Mouse (Mus musculus) heart, adult 2 months (tissue): Measurements from ENCODE around the gene Nptx1. TPM values are rescaled to one million over a fixed set of nuclear protein-coding genes. Genes with fewer than 3 reads are reported as not detected.

ENCODE experiments used
- DNase-seq, 2 experiments: peaks; one replicate each; pipeline ENCODE4 v3.0.0; 2021
- H3K27ac ChIP-seq: fragments of 200-600 bp; 2 replicates; pipeline ENCODE4 v1.8.1; 2022
- H3K27me3 ChIP-seq: fragments of 200-500 bp; 2 replicates; pipeline ENCODE4 v1.6.1; 2012; ENCODE audit warnings: mild to moderate bottlenecking, low read length, inconsistent platforms, mixed read lengths; ENCODE audit not compliant: control insufficient read depth, insufficient read depth
- H3K36me3 ChIP-seq: fragments of 200-500 bp; 2 replicates; pipeline ENCODE4 v1.6.1; 2012; ENCODE audit warnings: low read length, inconsistent platforms; ENCODE audit not compliant: control insufficient read depth, insufficient read depth
- H3K4me1 ChIP-seq: fragments of 200-500 bp; 2 replicates; pipeline ENCODE4 v1.6.1; 2011; ENCODE audit warnings: low read length; ENCODE audit not compliant: control insufficient read depth, insufficient read depth
- H3K4me3 ChIP-seq: fragments of 200-600 bp; 2 replicates; pipeline ENCODE4 v1.8.1; 2022
- H3K79me2 ChIP-seq: fragments of 200-500 bp; replicated peaks from 2 replicates; pipeline ENCODE4 v1.6.1; 2012; ENCODE audit warnings: mild to moderate bottlenecking, inconsistent platforms, low read length, moderate library complexity, mixed read lengths; ENCODE audit not compliant: control insufficient read depth, insufficient read depth
- H3K9ac ChIP-seq: fragments of 200-500 bp; 2 replicates; pipeline ENCODE4 v1.6.1; 2012; ENCODE audit warnings: low read depth, mild to moderate bottlenecking, control low read depth, inconsistent platforms, low read length, mixed read lengths
- CTCF ChIP-seq: fragments of 200-600 bp; IDR thresholded peaks from 2 replicates; pipeline ENCODE4 v1.8.1; 2022; ENCODE audit warnings: antibody characterized with exemption, mild to moderate bottlenecking, moderate library complexity
- EP300 ChIP-seq: fragments of 200-500 bp; IDR thresholded peaks from 2 replicates; pipeline ENCODE4 v1.6.1; 2011; ENCODE audit warnings: low read depth, low read length, control low read depth; ENCODE audit not compliant: insufficient read depth
- POLR2A ChIP-seq: fragments of 200-500 bp; IDR thresholded peaks from 2 replicates; pipeline ENCODE4 v1.6.1; 2011; ENCODE audit warnings: mild to moderate bottlenecking, low read depth, low read length, control low read depth; ENCODE audit not compliant: insufficient read depth
- WGBS: fragments of 180-500 bp; shearing (Covaris S2); methylation state at CpG from one replicate; pipeline ENCODE4 v1.1.7; 2018; 5-methylcytosine and 5-hydroxymethylcytosine counted together
- intact Hi-C: fragments of 180-260 bp; cut with DNase I; formaldehyde crosslinking; loops from one replicate; pipeline ENCODE4 v1.15.1; 2025
- polyA plus RNA-seq: library from polyadenylated mRNA; depleted of rRNA; stranded (reverse); fragments of >200 nt; gene quantifications from 2 replicates; pipeline ENCODE4 v1.2.3, GENCODE M21; 2012; rRNA removed
- total RNA-seq, 2 experiments: library from RNA; stranded (reverse); gene quantifications; 2 replicates each; pipeline ENCODE4 v1.2.3; 2021

Nptx1 gene
- total and polyA plus RNA-seq, 3 experiments, result 0.09 to 0.23 (median 0.16) TPM

DNA sequence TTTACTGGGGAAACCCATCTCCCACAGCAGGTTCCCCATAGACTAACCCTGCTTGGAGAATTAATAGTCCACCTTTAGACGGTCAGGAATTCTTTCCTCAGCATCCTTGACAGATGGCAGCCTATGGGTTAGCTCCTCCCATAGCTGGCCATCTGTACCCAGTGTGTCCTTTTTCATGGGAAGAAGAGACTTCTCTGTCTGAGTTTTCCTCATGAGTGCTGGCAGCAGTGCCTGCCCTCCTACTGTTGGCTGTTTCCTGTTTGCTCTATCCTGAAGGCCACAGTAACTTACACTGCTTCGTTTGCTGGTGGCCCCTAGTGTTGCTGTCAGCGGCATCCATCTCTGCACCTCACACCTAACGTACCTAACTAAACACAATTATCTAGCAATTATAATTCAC lies 50.1 kb downstream of the Nptx1 start:
- no peaks in the 10 kb centered on the region for H3K79me2 ChIP-seq
- WGBS, result 69% methylated on average over 4 of the region's 4 CpGs

DNA sequence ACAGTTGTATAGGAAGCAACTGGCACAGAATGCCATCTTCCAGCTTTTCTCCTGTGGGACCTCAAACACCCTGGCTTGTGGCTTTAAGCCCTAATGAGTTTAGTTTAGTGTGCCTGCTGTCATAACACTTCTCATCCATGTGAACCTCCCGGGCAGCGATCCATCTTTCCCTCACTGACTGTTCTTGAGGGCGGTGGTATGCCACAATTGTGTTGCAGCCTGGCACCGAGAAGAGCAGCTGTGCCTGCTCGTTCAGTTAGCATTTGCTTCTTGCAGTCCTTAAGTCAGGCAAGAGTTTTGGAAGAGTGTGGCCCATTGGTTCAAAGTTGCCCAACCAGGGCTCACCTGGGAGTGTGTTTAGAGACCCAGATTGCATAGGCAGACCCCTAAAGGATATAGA lies 51.4 kb downstream of the Nptx1 start:
- no peak overlapping the region for H3K9ac ChIP-seq
- intact Hi-C loops, result no loop called here
- TF ChIP-seq CTCF (no peak), POLR2A (no peak), EP300 (no peak)
- H3K36me3 ChIP-seq, result no peaks in the 10 kb centered on the region
- no peaks in the 10 kb centered on the region for H3K4me1 ChIP-seq
- no peaks in the 10 kb centered on the region for H3K27me3 ChIP-seq
- no peak for DNase-seq
- no peak overlapping the region for H3K27ac ChIP-seq
- 80% methylated on average over 5 of the region's 5 CpGs for WGBS
- H3K4me3 ChIP-seq, result no peak overlapping the region
- H3K79me2 ChIP-seq, result no peaks in the 10 kb centered on the region; the same call in 1 of the 2 replicates

More for the DNA sequence above, 50.1 kb downstream of the Nptx1 start:
- intact Hi-C loops, result no loop called here
- DNase-seq, result no peak
- no peak for TF ChIP-seq CTCF
- no peak overlapping the region for H3K4me3 ChIP-seq
- no peak overlapping the region for H3K27ac ChIP-seq
- H3K27me3 ChIP-seq, result no peaks in the 10 kb centered on the region
- no peak overlapping the region for H3K9ac ChIP-seq
- no peaks in the 10 kb centered on the region for H3K36me3 ChIP-seq
- no peaks in the 10 kb centered on the region for H3K4me1 ChIP-seq

DNA sequence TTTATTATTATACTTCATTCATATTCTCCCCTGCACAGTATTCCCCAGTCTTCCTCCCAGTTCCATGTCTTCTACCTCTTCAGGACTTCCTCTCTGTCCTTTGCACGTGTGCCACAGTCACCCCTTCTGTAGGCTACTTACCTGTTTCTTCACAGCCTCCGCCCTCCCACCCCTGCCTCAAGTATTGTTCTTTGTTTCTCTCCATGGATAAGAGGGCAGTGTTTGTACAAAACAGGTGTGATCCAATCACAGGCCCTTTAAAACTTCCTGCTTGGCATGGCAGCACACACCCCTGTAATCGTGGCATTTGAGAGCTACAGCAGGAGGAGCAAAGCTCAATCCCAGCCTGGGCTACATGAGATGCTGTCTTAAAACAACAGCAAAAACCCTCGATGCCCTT lies 54.0 kb downstream of the Nptx1 start:
- no peak for DNase-seq
- H3K4me1 ChIP-seq, result 0 out of 2 replicates have a peak, but pooled peaks cover 2% of the 10 kb centered on the region
- no peak for TF ChIP-seq CTCF
- no peak for TF ChIP-seq EP300
- TF ChIP-seq POLR2A, result no peak
- H3K27me3 ChIP-seq, result no peaks in the 10 kb centered on the region
- no peak overlapping the region for H3K4me3 ChIP-seq
- intact Hi-C loops, result loop anchor here (5.0 kb wide), 1 partner anchor 109 kb away; the partner anchor contains the start of gene Rptor
- WGBS, result 62% methylated on average over 4 of the region's 4 CpGs
- H3K36me3 ChIP-seq, result no peaks in the 10 kb centered on the region
- no peak overlapping the region for H3K27ac ChIP-seq
- no peaks in the 10 kb centered on the region; the same call in 1 of the 2 replicates for H3K79me2 ChIP-seq
- H3K9ac ChIP-seq, result no peak overlapping the region

DNA sequence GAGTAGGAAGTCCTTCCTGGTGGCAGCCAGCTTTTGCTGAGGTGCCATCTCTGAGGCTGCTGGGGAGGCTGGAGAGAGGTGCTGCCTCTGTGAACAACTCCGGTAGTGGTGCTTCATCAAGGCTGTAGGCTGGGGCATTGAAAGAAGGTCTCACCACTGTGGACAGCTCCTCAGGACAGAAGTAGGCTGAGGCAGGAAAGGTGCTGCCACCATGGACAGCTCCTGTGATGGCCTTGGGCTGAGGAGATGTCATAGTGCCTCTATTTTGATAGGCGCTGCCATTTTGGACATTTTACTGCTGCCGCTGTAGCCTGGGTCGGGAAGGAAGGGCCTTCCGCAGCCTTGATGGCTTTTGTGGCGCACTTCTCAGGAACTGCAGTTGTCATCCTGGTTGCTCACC lies 54.7 kb downstream of the Nptx1 start:
- 95% methylated on average over 6 of the region's 6 CpGs for WGBS
- no peaks in the 10 kb centered on the region for H3K27me3 ChIP-seq
- H3K4me1 ChIP-seq, result 0 out of 2 replicates have a peak, but pooled peaks cover 2% of the 10 kb centered on the region
- no peaks in the 10 kb centered on the region for H3K36me3 ChIP-seq
- no peak overlapping the region for H3K9ac ChIP-seq
- H3K4me3 ChIP-seq, result no peak overlapping the region
- intact Hi-C loops, result loop anchor here (5.0 kb wide), 1 partner anchor 109 kb away; the partner anchor contains the start of gene Rptor
- H3K79me2 ChIP-seq, result no peaks in the 10 kb centered on the region; the same call in 1 of the 2 replicates
- DNase-seq, result no peak
- no peak overlapping the region for H3K27ac ChIP-seq
- TF ChIP-seq POLR2A, result no peak
- TF ChIP-seq CTCF, result no peak
- no peak for TF ChIP-seq EP300

DNA sequence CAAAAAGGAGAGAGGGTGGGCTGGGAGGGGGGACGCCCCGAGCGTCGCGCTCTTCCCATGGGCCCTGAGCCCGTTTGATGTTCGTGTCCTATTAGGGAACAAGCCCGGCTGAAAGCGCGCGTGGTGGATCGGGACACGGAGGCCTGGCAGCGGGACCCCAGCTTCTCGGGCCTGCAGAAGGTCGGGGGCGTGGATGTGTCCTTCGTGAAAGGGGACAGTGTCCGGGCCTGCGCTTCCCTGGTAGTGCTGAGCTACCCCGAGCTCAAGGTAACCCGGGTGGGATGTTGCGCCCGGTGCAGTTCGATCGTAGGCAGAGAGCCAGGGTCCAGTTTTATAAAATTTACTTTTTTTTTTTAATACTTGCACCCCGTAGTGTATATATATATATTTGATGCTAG lies 55.9 kb downstream of the Nptx1 start:
- Histone ChIP-seq H3K4me1 (0 out of 2 replicates have a peak, but pooled peaks cover 2% of the 10 kb centered on the region), H3K27ac (peak overlapping the region; percentile 92), H3K36me3 (no peaks in the 10 kb centered on the region), H3K9ac (peak overlapping the region; percentile 84), H3K27me3 (no peaks in the 10 kb centered on the region), H3K4me3 (peak overlapping the region; percentile 81), H3K79me2 (no peaks in the 10 kb centered on the region; the same call in 1 of the 2 replicates)
- 4% methylated on average over 27 of the region's 27 CpGs for WGBS
- intact Hi-C loops, result loop anchor here (5.0 kb wide), 1 partner anchor 111 kb away; the partner anchor contains the start of gene Rptor
- DNase-seq, result no peak
- TF ChIP-seq EP300 (no peak), POLR2A (no peak), CTCF (no peak)

DNA sequence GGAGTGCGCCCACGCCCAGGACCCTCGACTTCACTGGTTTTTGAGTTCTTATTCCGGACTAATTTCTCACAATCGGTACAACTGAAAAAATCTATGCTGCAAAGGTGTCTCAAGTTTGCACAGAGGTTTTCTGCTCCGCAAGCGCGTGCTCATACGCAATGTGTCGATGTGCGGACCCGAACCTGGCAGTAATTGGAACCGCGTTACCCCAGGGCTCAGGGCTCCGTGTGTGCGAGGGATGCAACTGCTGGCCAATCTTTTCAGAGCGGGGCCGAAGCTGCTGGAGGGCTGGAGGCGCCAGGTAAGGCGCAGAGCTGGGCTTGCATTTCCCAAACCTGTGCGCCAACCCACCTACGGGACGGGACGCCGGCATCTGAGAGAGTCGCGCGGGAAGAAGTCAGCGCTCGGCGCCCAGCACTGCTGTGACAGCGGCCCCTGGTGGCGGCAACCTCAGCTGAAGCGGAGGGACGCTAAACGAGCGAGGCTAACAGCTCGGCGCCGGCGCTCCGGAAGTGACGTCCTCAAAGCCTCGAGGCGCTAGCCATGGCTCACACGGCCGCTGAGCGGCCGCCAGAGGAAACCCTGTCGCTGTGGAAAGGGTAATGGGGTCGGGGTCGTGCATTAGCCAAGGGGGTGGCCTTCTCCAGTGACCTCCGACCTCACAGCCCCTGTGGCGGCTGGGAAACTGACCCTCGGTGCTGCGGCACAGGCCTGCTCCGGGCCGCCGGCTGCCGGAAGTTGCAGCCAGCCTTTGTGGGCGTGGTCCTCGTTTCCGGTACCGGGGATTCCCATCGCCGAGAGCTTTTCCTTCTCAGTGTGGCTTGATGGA lies 56.5 kb downstream of the Nptx1 start, which contains the start of gene Endov:
Endov (plus strand) TSS at position 487 of the 829 bp plus-strand sequence.
- peak; percentile 98 to 99 for DNase-seq
- Histone ChIP-seq H3K27me3 (no peaks in the 10 kb centered on the region), H3K36me3 (no peaks in the 10 kb centered on the region), H3K4me1 (0 out of 2 replicates have a peak, but pooled peaks cover 2% of the 10 kb centered on the region), H3K4me3 (peak within 1 kb of the TSS; percentile 81), H3K79me2 (no peaks in the 10 kb centered on the region; the same call in 1 of the 2 replicates), H3K9ac (peak within 1 kb of the TSS; percentile 84), H3K27ac (peak within 1 kb of the TSS; percentile 92)
- 1% methylated on average over 66 of the region's 66 CpGs for WGBS
- intact Hi-C loops, result loop anchor here (5.0 kb wide), 1 partner anchor 111 kb away; the partner anchor contains the start of gene Rptor
- no peak for TF ChIP-seq EP300
- peak; percentile 56 for TF ChIP-seq POLR2A
- TF ChIP-seq CTCF, result peak; percentile 99

Other genes starting within 250 kb of the Nptx1 start
- gene Eif4a3, start 247.7 kb downstream of the Nptx1 start, total RNA-seq, result 10 to 100 TPM; 60.5 to 67.3 TPM
- 59.9 and 95.2 TPM in 2 replicates for gene Eif4a3, start 247.7 kb downstream of the Nptx1 start, polyA plus RNA-seq
- under 1 TPM in 1 of 2 experiments, not detected in 1; 0.11 TPM for gene Card14, start 240.0 kb downstream of the Nptx1 start, total RNA-seq
- gene Card14, start 240.0 kb downstream of the Nptx1 start, polyA plus RNA-seq, result 0.12 and 0.33 TPM in 2 replicates
- 1 to 10 TPM; 5.5 to 5.7 TPM for gene Sgsh, start 192.2 kb downstream of the Nptx1 start, total RNA-seq
- gene Sgsh, start 192.2 kb downstream of the Nptx1 start, polyA plus RNA-seq, result 10.6 and 11.1 TPM in 2 replicates
- gene Slc26a11, start 192.2 kb downstream of the Nptx1 start, total RNA-seq, result 1 to 10 TPM; 2.0 to 2.2 TPM
- 7.8 and 9.9 TPM in 2 replicates for gene Slc26a11, start 192.2 kb downstream of the Nptx1 start, polyA plus RNA-seq
- gene Rnf213, start 154.7 kb downstream of the Nptx1 start, total RNA-seq, result 10 to 100 TPM; 12.0 to 13.1 TPM
- gene Rnf213, start 154.7 kb downstream of the Nptx1 start, polyA plus RNA-seq, result 10.4 and 19.2 TPM in 2 replicates
- 1 to 10 TPM; 6.9 to 7.3 TPM for gene Endov, start 56.4 kb downstream of the Nptx1 start, total RNA-seq
- 6.9 and 8.3 TPM in 2 replicates for gene Endov, start 56.4 kb downstream of the Nptx1 start, polyA plus RNA-seq
- 10 to 100 TPM; 32.1 to 32.4 TPM for gene Rptor, start 55.2 kb upstream of the Nptx1 start, total RNA-seq
- gene Rptor, start 55.2 kb upstream of the Nptx1 start, polyA plus RNA-seq, result 19.7 and 20.6 TPM in 2 replicates